Mouse (Mus musculus) adrenal gland, postnatal 4 days (tissue): ENCODE data around the gene Ppfibp1. TPM values are rescaled to one million over a fixed set of nuclear protein-coding genes. Genes with fewer than 3 reads are reported as not detected.

ENCODE experiments used
- DNase-seq, 2 experiments: peaks; one replicate each; pipeline ENCODE4 v3.0.0; 2021 to 2022; ENCODE audit warnings: low spot score in 2 of 2, mixed read lengths in 2 of 2
- total RNA-seq, 2 experiments: library from RNA; stranded (reverse); gene quantifications; 2 replicates each; pipeline ENCODE4 v1.2.3; 2021

The Ppfibp1 gene
- total RNA-seq, 2 experiments from 2014 or later: 146 to 152 TPM

DNA sequence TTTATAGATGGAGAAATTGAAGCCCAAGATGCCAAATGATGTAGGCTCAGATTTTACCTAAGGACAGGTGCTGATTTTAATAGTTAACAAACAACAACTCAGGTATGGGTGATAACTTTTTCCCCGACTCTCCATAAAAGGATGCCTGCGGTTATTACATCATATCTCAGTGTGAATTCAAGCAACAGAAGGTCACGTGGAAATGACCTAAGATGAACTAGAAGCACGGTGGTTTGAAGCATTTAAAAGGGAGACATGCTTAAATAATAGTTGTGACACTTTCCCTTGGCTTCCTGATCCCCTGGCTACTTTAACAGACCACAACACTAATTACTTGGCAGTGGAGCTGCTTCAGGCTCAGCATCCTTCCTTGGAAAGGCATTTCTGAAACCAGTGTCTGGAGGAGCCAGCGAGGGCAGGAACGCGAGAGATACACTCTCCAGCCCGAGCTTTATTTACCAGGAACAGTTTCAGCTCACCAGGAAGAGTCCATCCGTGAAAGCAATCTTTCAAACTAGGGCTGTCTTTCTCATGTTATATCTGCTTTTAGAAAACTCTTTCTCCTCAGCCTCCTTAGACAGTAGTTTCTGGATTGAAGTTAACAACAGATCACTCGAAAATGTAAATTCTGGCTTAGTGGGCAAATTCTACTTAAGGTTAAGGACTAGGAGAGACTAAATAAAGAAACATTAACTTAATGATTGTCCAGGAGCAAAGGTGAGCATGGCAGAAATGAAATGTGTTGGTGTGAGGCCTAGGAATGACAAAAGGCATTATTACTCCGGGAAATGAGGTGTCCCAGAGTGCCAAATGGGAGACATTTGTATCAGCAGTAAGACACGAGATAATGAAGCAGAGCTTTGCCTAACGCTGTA, 6.2 kb upstream of the Ppfibp1 start:
- DNase-seq: no peak

DNA sequence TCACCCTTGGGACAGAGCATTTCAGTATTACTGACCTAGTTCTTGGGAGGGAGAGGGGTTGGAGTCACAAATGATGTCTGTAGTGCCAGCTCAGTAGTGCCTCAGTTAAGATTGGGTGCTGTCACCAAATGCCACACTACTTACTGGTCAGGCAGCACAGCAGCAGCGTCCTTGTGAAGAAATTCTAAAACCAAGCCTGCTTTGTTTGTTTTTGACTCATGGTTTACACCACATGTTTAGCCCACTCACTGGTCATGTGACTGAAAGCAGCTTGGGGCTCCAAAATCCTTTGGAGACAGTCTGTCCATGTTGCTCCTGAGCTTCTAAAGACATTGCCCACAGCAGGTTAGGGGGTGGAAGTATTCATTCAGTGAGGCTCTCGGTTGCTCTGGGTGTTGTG, 4.9 kb upstream of the Ppfibp1 start:
- no peak for DNase-seq

DNA sequence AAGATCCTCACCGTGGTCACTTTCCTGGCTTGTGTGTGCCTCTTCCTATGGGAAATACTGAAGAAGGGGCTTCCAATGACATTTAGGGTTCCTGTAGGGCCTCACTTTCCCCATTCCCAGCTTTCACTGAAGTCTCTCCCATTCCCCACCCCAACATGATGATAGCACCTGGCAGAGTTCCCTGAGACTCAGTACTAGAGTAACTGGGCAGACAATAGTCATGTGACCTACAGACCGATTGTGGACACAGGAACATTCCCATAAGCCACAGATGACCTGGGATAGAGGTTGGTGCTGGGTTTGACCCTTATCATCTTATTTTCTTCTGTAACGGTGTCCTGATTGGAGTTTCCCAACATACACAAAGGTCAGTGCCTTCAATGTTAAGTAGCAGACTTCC, 4.1 kb upstream of the Ppfibp1 start:
- no peak for DNase-seq

DNA sequence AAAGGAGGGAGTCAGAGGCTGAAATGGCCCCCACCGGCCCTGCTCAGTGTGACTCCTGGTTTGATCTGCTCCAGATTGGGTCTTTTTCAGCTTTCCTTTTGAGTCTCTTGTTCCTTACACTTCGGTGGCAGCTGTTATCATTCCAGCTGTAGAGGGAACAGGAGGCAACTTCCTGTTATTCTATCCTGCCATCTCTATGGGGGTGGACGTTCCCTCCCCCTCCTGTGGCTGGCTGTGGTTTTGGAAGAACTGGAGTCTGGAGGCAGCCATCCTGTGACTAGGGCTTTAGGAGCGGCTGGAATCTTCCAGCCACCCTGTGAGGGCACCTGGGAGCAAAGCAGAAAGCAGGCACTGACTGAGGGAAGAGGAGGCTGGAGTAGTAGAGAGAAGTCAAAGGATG, 3.4 kb upstream of the Ppfibp1 start:
- no peak for DNase-seq

DNA sequence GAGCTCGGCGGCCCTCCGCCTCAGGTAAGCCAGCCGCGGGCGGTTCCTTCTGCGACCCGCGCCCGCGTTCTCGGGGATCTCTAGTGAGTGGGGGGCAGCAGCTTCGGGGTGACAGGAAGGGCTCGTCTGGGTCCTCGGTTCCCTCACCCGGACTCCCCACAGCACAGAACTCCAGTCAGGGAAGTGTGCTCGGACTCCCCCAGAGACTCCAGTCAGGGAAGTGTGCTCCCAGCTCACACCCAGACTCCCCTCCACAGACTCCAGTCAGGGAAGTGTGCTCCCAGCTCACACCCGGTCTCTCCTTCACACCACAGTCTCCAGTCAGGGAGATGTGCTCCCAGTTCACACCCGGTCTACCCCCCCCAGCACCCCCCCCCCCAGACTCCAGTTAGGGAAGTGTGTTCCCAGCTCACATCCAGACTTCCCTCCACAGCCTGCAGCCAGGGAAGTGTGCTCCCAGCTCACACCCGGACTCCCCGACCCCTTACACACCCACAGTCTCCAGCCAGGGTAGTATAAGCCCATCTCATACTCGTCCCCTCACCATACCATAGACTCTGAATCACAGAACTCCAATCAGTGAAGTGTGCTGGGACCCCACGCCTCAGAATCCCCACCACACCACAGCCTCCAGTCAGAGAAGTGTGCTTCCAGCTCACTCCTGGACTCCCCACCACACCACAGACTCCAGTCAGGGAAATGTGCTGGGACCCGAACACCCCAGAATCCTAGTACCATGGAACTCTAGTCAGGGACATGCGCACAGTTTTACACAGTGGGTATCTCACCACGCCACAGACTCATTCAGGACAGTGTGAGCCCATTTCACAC, 588 bp downstream of the Ppfibp1 start:
- no peak for DNase-seq

DNA sequence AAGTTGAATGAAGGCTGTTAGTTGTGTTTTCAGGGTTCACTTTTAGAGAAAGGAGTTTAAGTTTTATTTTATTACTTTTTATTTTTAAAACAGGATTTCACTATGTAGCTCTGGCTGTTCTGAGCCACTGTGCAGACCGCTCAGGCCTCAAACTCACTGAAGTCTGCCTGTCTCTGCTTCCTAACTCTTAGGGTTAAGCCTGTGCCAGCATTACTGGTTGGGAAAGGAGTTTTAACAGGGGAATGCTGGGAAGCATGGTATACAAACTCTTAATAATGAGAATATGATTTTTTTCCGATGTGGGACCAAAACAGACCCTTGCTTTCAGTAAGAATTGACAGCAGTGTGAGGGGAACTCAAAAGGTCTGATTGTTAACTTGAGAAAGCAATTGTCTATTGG, 1.9 kb downstream of the Ppfibp1 start:
- no peak for DNase-seq

DNA sequence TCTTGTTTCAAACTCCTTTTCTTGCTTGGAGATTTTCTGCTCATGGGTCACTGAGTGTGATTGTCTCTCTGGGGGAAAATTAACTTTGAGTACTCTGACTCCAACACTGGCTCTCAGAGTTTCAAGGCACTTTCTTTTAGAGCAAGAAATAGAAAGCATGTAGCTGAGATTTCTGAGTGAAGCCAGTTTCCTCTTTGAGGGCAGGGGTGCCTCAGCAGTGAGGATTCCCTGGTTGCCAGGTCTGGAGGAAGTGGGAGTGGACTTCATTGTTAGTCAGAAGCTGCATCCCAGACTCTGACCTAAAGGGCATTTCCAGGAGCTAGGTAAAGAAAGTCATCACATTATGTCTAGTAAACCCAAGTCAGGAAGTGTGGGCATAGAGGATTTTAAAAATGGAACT, 2.3 kb downstream of the Ppfibp1 start:
- no peak for DNase-seq

DNA sequence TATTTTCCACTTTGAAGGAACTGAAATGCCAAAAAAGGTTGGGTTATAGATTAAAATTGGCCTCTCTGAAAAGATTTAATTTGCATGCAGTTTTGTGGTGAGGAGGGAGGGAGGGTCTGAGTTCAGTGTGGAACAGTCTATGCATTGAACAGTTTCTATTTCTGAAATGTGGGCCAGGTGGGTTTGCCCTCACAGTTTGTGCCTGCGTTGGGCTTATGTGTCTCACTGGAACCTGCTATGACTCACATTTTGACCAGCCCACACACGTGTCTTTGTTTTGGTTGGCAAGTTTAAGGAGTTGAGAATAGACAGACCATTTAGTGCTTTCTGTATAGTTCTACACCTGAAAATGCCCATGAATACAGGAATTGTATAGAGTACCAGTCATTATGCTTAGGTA, 5.6 kb downstream of the Ppfibp1 start:
- no peak for DNase-seq

DNA sequence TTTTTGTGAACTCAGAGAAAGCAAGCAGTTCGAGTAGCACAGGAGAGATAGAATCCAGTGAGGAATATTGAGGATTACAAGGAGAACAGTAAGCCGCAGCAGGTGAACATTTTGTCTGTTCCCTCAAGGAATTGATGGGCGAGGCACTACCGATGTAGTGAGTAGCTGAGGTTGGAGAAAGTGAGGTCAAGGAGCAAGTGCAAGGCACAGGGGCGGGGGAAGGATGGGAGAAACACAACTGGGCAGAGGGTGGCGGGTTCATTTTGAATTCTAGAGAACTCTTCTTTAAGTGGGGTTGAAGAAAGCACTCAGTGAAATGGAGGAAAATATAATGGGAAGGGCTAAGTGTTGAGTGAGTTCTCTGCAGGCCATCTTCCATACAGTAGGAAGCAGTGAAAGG, 10.4 kb downstream of the Ppfibp1 start:
- no peak for DNase-seq

DNA sequence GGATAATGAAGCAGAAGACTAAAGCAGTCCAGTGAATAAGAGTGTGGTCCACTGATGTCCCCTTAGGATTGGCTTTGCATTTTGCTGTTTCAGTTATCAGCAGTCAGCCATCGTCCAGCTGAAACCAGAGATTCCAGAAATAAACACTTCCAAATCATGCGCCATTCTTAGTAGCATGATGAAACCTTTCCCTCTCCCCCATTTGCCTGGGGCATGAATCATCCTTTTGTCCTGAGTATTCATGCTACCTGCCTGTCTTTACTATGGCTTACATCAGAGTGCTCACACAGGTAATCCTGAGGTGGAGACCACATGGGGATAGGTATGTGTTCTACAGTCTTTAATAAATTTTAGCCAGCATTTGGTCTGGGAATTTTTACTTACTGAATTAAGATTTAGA, 11.4 kb downstream of the Ppfibp1 start:
- DNase-seq: no peak

DNA sequence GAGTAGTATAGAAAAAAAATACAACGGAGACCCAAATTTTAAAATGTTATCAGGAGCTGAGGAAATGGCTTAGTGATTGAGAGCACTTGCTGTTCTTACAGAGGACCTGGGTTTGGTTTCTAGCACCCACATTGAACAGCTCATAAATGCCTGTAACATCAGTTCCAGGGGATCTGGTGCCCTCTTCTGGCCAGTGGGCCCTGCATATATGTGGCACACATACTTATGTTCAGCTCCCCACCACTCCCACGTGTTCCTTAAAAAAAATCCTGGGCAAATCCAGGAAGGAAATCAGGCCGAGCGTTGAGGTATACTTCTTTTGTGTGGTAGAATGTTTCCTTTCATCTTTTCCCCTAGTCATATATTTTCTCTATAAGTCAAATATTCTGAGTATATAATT, 13.6 kb downstream of the Ppfibp1 start:
- DNase-seq: no peak

DNA sequence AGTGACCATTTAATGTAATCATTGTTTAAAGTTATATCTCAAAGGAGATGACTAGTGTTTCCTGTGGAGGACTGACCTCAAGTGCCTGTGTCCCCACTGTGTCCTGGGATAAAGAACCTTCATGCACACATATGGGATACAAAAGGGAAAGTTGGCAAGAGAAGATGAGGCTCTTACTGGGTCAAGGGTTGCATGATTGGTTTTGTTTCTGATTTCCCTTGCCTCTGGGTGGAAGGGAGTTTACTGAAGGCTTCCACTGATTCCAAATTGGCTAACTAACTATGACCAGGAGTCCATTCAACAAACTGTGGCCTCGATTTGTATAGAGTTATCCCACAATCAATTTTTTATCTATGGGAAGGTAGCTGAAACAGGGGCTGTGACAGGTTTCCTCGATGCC, 15.3 kb downstream of the Ppfibp1 start:
- DNase-seq: no peak

DNA sequence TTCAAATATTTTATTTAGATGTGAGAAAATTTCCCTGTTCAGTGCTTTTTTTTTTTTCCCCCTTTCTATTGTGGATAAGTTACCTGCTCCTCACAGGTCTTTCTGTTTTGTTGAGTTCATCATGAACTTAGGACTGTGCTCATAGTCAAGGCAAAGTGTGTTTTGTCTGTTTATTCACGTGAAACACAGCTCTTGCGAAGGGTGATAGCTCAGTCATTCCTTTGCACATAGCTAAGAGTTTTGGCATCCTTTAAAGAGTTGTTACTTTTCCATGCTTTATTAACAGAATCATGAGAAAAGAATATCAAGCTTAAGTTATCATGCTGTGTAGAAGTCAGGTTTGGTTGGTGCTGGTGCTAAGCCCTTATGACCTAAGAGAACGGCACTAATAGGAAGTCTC, 16.4 kb downstream of the Ppfibp1 start:
- no peak for DNase-seq

DNA sequence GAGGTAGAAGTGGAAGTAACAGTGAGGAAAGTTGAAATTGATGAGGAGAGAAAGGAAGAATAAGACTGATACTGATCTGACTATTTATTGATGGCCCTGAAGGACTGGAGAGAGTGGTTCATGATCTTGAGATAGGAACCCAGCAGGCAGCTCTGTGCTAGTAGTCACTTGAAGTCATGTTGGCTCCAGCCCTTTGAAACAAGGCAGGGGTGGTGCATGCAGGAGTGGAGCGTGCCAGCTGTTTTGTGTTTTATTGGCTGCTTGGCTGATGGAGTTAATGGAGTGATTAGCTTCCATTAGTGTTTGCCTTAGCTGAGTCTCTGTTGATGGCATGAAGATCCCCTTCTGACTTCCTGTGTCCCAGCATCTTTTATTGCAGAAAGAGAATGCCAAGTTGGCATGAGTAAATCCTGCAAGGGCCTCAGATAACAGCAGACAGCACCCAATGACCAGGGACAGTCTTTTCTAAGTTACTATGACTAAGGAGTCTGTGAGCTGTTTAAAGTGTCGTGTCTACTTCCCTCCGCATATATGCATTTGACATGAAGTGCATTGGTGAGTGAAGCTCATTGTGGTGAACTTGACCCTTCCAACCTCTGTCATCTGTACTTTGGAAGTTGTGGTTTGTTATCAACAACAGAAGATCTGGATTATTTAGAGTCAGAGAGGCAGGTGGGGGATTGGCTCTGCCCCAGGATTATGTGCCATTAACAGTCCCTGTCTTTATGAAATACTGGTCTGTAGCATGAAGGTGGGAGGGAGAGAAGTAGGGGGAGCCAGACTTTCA, 17.9 kb downstream of the Ppfibp1 start:
- no peak for DNase-seq

DNA sequence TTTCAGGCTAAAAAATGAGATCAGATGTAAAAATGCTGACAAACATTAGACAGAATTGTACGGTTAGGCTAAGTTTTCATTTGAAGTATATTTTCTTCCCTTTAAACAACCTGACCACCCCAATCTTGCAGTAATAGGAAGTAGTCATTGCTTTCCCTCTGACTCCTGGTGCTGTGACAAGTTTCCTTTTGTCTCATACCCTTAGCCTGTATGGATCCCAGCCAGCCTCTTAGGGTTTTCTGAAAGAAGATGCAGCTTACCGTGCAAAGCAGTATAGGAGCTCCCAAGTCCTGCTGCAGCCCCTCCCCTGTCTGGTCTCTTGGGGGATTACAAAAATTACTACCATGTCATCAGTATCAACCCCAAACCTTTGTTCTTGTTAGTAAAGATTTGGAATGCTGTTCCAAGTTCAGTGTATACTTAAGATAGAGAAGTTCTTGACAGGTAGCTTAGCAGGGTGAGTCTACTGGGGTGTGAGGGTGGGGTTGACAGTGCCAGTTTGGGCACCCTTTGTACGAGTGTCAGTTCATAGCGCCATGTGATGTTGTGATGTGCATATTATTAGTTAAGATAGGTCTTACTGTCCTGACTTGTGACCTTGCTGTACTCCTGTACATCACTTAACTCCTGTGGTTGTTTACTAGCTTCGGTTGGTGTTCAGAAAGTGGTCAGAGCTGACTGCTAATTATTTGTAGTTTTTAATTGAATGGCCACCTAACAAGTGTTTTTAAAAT, 18.9 kb downstream of the Ppfibp1 start:
- no peak for DNase-seq

DNA sequence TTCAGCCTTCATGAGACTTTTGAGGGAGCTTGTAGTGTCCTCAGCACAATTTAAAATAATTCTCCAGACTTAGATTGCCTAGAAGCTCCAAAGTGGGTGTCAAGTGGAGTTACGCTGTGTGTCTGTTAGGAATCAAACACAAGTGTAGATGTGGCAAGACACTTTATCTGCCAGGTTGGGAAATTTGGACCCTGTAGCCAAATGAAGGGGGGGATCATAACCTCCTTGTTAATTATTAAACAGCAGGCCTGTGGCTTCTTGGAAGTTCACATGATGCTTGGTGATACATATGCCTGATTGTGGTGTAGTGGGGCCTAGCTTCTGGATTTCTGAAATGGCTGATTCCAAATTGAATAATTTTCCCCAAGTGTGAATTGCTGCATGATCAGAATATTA, 19.5 kb downstream of the Ppfibp1 start:
- DNase-seq: no peak

DNA sequence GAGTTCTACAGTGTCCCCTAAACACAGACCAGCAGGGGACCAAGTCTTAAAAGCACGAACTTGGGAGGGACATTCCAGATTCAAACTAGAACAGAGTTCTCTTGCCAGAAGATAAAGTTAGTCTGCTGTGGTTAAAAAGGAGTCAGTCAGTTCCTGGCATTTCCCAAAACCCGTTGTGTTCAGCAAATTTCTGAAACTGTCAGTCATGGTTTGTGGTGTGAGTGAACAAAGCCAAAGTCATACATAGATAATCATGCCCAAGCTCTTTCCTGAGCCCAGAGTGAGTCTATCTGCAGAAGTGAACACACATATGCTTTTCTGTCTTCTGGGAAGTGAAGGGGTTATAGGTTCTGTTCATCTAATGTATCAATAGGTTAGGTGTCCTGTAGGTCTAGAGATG, 20.5 kb downstream of the Ppfibp1 start:
- no peak for DNase-seq

DNA sequence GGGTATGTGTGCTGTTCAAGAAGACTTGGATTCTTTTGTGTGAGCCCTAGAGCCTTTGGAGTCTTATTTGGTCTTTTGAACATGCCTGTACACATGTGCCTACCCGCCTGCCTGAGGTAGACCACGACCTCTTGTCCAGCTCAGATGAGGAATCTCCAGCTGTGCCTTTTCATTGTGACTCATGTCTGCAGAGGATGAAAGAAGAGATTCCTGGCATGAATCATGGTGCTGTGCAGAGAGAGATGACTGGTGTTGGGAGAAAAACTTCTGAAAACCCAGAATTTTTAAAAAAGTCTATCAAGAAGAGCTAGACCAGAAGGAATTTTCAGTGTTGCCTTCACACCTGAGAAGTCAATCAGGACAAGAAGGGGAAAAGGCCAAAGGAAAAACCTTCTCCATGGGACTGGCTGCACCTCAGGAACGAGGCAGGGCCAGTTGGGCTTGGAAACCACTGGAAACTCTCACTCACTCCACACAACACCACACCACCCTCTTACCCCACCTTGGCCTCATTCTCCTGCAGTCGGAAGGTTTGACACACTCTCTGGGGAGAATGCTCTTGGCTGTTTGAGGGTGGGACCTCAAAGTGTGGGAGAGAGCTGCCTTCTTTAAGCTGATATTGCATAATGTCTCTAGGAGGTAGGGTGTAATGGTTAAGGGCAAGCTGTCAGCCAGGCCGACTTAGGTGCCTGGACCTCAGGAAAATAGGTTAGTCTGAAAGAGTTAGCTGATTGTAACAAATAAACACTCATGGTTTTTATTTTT, 21.6 kb downstream of the Ppfibp1 start:
- no peak for DNase-seq

DNA sequence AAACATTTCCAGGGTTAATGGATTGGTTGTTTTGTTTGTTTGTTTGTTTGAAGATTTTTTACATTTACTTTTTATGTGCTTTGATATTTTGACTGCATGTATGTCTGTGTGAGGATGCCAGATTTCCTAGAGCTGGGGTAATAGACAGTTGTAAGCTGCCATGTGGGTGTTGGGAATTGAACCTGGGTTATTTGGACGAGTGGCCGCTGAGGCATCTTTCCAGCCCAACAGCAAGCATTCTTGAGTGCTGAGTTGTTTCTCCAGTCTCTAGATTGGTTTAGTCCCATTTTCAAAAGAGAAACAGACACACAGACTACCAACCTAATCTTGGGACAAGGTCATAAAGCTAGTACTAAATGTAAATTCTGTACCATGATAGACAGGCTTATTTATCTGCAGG, 22.5 kb downstream of the Ppfibp1 start:
- DNase-seq: no peak

DNA sequence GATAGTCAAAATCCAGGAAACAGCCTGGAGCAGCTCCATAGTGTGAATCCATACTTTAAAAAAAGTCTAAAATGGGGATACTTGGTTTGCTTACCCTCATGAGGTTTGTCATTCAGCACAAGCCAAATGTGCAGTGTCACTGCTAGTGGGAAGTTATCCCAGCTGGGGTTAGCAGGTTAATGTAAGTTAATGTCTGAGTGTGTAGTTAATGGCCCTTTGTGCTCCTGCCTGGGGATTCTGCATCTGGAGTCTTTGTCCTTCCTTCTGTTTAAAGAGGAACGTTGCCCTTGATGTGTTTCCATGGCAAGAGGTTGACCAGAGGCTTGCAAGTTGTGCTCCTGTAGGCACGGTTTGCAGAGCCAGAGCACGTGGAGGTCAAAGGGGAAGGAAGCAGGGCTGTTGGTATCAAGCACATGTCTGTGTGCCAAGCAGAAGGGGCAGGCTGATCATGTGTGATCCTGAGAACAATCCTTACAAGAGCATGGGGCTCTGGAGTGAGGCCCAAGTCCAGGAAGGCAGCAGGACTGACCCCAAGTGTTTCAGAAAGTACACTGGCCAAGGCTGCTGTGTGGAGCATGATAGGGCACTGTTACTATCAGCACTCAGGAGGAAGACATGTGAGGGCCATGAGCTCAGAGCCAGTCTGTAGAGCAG, 24.7 kb downstream of the Ppfibp1 start:
- DNase-seq: no peak
